Mouse (Mus musculus) cerebellum, adult 2 months (tissue): ENCODE data around the gene Dusp6.

Experiments used
- CTCF ChIP-seq: fragments of 200-500 bp; IDR thresholded peaks from 2 replicates; pipeline ENCODE4 v1.5.1; 2011; ENCODE audit warnings: low read depth, mild to moderate bottlenecking, control low read depth, low read length, moderate library complexity, borderline replicate concordance; ENCODE audit not compliant: insufficient read depth
- POLR2A ChIP-seq: fragments of 200-500 bp; IDR thresholded peaks from 2 replicates; pipeline ENCODE4 v1.6.1; 2011; ENCODE audit warnings: low read length, control low read depth, borderline replicate concordance; ENCODE audit not compliant: insufficient read depth

DNA sequence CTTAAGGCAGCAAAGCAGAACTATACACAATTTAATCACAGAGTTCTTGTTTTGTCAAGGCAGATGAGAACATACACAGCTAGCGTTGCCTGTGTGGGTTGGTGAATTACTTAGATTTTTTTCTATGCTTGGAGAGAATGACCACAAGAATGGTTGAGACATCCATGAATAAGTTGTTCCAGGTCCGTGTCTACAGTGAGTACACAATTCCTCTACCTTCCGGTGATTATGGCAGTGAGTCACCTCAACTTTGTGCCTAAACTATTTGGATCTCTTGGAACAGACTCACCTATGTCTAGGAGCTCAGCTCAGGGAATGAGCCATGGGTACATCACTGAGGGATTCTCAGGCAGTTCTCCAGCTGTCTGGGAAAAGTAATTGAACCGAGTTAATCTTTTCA is 45.8 kb downstream of the Dusp6 start:
- no peak for TF ChIP-seq CTCF
- no peak for TF ChIP-seq POLR2A
